Mouse (Mus musculus) midbrain, embryonic 11.5 days (tissue): ENCODE data around the gene Shisa3. TPM values are rescaled to one million over a fixed set of nuclear protein-coding genes. Genes with fewer than 3 reads are reported as not detected.

Source experiments
- ATAC-seq: fragments of 200-750 bp; cut with Nextera tagmentation; 2 replicates; pipeline ENCODE4 v1.8.0; 2017; ENCODE audit warnings: moderate TSS enrichment, moderate library complexity; ENCODE audit not compliant: low FRiP score
- DNase-seq: peaks from one replicate; pipeline ENCODE4 v3.0.0; 2015; ENCODE audit warnings: low spot score; ENCODE audit errors: missing footprints
- H3K27ac ChIP-seq: fragments of 300-500 bp; sonication (generic); 2 replicates; pipeline ENCODE4 v1.5.1; 2014; ENCODE audit warnings: low read depth, low read length
- H3K27me3 ChIP-seq: fragments of 300-500 bp; sonication (generic); 2 replicates; pipeline ENCODE4 v1.6.1; 2014; ENCODE audit warnings: mild to moderate bottlenecking, low read length, moderate library complexity, mixed read lengths; ENCODE audit not compliant: control insufficient read depth, insufficient read depth
- H3K36me3 ChIP-seq: fragments of 300-500 bp; sonication (generic); 2 replicates; pipeline ENCODE4 v1.6.1; 2014; ENCODE audit warnings: mild to moderate bottlenecking, low read length, moderate library complexity, mixed read lengths; ENCODE audit not compliant: control insufficient read depth, insufficient read depth
- H3K4me1 ChIP-seq: fragments of 300-500 bp; sonication (generic); 2 replicates; pipeline ENCODE4 v1.6.1; 2014; ENCODE audit warnings: low read length; ENCODE audit not compliant: control insufficient read depth, insufficient read depth
- H3K4me2 ChIP-seq: fragments of 300-500 bp; sonication (generic); 2 replicates; pipeline ENCODE4 v1.6.1; 2014; ENCODE audit warnings: mild to moderate bottlenecking, moderate library complexity
- H3K4me3 ChIP-seq: fragments of 300-500 bp; sonication (generic); 2 replicates; pipeline ENCODE4 v1.5.1; 2014; ENCODE audit warnings: low read depth, low read length
- H3K9ac ChIP-seq: fragments of 300-500 bp; sonication (generic); 2 replicates; pipeline ENCODE4 v1.6.1; 2014; ENCODE audit warnings: low read length
- H3K9me3 ChIP-seq: fragments of 300-500 bp; sonication (generic); 2 replicates; pipeline ENCODE4 v1.6.1; 2016; ENCODE audit warnings: low read length; ENCODE audit not compliant: control insufficient read depth
- WGBS: fragments of 180-500 bp; shearing (Covaris S2); extraction: QIAGEN DNeasy Blood & Tissue Kit; methylation state at CpG from one replicate; pipeline ENCODE4 v1.1.7; 2014; 5-methylcytosine and 5-hydroxymethylcytosine counted together
- polyA plus RNA-seq: library from polyadenylated mRNA; unstranded; fragments of >200 nt; fragmentation: Nextera tagmentation; extraction: Ambion mirVana; gene quantifications from 2 replicates; pipeline ENCODE4 v1.2.1, GENCODE M21; 2014

Shisa3 gene
- polyA plus RNA-seq, 1 experiment from 2014 or later = 23.1 TPM

GRCm38 (mm10) chr5:67655696-67656519, 48.2 kb downstream of the Shisa3 start:
- no peaks in the 10 kb centered on the region for H3K36me3 ChIP-seq
- peak; percentile 43 for ATAC-seq
- peak; percentile 94 for DNase-seq
- no peak overlapping the region for H3K9ac ChIP-seq
- no peaks in the 10 kb centered on the region for H3K9me3 ChIP-seq
- H3K4me1 ChIP-seq = peaks cover 23% of the 10 kb centered on the region
- H3K4me2 ChIP-seq = peak overlapping the region; percentile 21; the same call in 1 of the 2 replicates
- peak overlapping the region; percentile 31 for H3K27ac ChIP-seq
- no peak overlapping the region for H3K4me3 ChIP-seq
- 18% methylated on average over 14 of the region's 14 CpGs for WGBS
- H3K27me3 ChIP-seq = peaks cover 72% of the 10 kb centered on the region

- 10% methylated on average over 13 of the region's 13 CpGs for WGBS
- Histone ChIP-seq H3K4me3 (no peak overlapping the region), H3K27me3 (peaks cover 71% of the 10 kb centered on the region), H3K4me2 (peak overlapping the region; percentile 5; the same call in 1 of the 2 replicates), H3K4me1 (peaks cover 23% of the 10 kb centered on the region), H3K27ac (no peak overlapping the region; the same call in 1 of the 2 replicates), H3K36me3 (no peaks in the 10 kb centered on the region), H3K9me3 (no peaks in the 10 kb centered on the region), H3K9ac (no peak overlapping the region)
- DNase-seq = peak; percentile 98
- ATAC-seq = peak; percentile 92
Observed at GRCm38 (mm10) chr5:67656821-67657259, 49.2 kb downstream of the Shisa3 start.

- no peak for ATAC-seq
- Histone ChIP-seq H3K4me3 (peak overlapping the region; percentile 7), H3K36me3 (no peaks in the 10 kb centered on the region), H3K27ac (peak overlapping the region; percentile 17; the same call in 1 of the 2 replicates), H3K9ac (no peak overlapping the region), H3K27me3 (peaks cover 68% of the 10 kb centered on the region), H3K4me1 (peaks cover 24% of the 10 kb centered on the region), H3K9me3 (no peaks in the 10 kb centered on the region), H3K4me2 (no peak overlapping the region; the same call in 1 of the 2 replicates)
- peak; percentile 90 for DNase-seq
- 60% methylated on average over 9 of the region's 9 CpGs for WGBS
Observed at GRCm38 (mm10) chr5:67659864-67660263, 52.2 kb downstream of the Shisa3 start.

GRCm38 (mm10) chr5:67662715-67663114, 55.0 kb downstream of the Shisa3 start:
- 32% methylated on average over 6 of the region's 6 CpGs for WGBS
- H3K27ac ChIP-seq = peak overlapping the region; percentile 40; the same call in 1 of the 2 replicates
- peak; percentile 74 for ATAC-seq
- peaks cover 79% of the 10 kb centered on the region for H3K27me3 ChIP-seq
- no peaks in the 10 kb centered on the region for H3K9me3 ChIP-seq
- H3K36me3 ChIP-seq = no peaks in the 10 kb centered on the region
- H3K4me3 ChIP-seq = no peak overlapping the region
- peaks cover 4% of the 10 kb centered on the region; the same call in 1 of the 2 replicates for H3K4me1 ChIP-seq
- DNase-seq = no peak
- H3K4me2 ChIP-seq = no peak overlapping the region
- H3K9ac ChIP-seq = no peak overlapping the region

GRCm38 (mm10) chr5:67669436-67669896, 61.8 kb downstream of the Shisa3 start:
- no peak overlapping the region for H3K9ac ChIP-seq
- no peak overlapping the region for H3K4me3 ChIP-seq
- H3K36me3 ChIP-seq = no peaks in the 10 kb centered on the region
- DNase-seq (no peak), ATAC-seq (no peak)
- peaks cover 29% of the 10 kb centered on the region for H3K27me3 ChIP-seq
- no peak overlapping the region for H3K27ac ChIP-seq
- WGBS = 92% methylated on average over 13 of the region's 13 CpGs
- H3K4me1 ChIP-seq = no peaks in the 10 kb centered on the region
- no peak overlapping the region for H3K4me2 ChIP-seq
- no peaks in the 10 kb centered on the region for H3K9me3 ChIP-seq

- H3K9ac ChIP-seq = no peak overlapping the region
- ATAC-seq (no peak), DNase-seq (no peak)
- 66% methylated on average over 6 of the region's 6 CpGs for WGBS
- H3K27ac ChIP-seq = no peak overlapping the region
- no peaks in the 10 kb centered on the region for H3K4me1 ChIP-seq
- no peak overlapping the region for H3K4me3 ChIP-seq
- H3K9me3 ChIP-seq = no peaks in the 10 kb centered on the region
- no peak overlapping the region for H3K4me2 ChIP-seq
- H3K27me3 ChIP-seq = peaks cover 24% of the 10 kb centered on the region
- no peaks in the 10 kb centered on the region for H3K36me3 ChIP-seq
Observed at GRCm38 (mm10) chr5:67670158-67670557, 62.5 kb downstream of the Shisa3 start.

- WGBS = 81% methylated on average over 4 of the region's 4 CpGs
- no peak for ATAC-seq
Observed at GRCm38 (mm10) chr5:67673008-67673407, 65.3 kb downstream of the Shisa3 start.

More at GRCm38 (mm10) chr5:67673008-67673407, 65.3 kb downstream of the Shisa3 start:
- Histone ChIP-seq H3K36me3 (no peaks in the 10 kb centered on the region), H3K4me2 (no peak overlapping the region), H3K27ac (no peak overlapping the region), H3K4me1 (no peaks in the 10 kb centered on the region), H3K9ac (no peak overlapping the region), H3K4me3 (no peak overlapping the region), H3K27me3 (peaks cover under 1% of the 10 kb centered on the region; the same call in 1 of the 2 replicates), H3K9me3 (no peaks in the 10 kb centered on the region)
- no peak for DNase-seq
